Mouse (Mus musculus) urinary bladder, adult 2 months (tissue): ENCODE measurements around the gene Cdkl2. TPM values are rescaled to one million over a fixed set of nuclear protein-coding genes. Genes with fewer than 3 reads are reported as not detected.

Experiments used
- DNase-seq: peaks from one replicate; pipeline ENCODE4 v3.0.0; 2022; ENCODE audit warnings: low spot score
- polyA plus RNA-seq: library from polyadenylated mRNA; depleted of rRNA; stranded (reverse); fragments of >200 nt; gene quantifications from 2 replicates; pipeline ENCODE4 v1.2.3, GENCODE M21; 2012

Gene Cdkl2
- polyA plus RNA-seq, 1 experiment: 5.7 TPM

DNA sequence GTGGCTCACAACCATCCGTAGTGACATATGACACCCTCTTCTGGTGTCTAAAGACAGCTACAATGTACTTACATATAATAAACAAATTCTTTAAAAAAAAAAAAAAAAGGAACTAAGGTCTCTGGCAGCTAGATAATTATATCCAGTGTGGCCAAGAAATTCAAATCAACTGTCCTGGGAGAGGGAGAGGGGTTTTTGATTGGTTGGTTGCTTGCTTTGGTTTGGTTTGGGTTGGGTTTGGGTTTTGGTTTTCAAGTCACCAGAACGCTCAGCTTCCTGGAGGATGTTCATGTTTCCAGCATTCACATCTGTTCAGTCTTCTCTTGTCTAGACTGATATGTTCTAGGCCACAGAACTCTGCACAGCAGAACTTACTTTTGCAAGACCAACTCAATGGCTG is 50.6 kb downstream of the Cdkl2 start:
- DNase-seq: no peak

GRCm38 (mm10) chr5:91991191-91991937 is 52.3 kb downstream of the Cdkl2 start:
- DNase-seq: no peak

- DNase-seq: no peak
These were observed 54.4 kb downstream of the Cdkl2 start for GRCm38 (mm10) chr5:91989261-91989660.

DNA sequence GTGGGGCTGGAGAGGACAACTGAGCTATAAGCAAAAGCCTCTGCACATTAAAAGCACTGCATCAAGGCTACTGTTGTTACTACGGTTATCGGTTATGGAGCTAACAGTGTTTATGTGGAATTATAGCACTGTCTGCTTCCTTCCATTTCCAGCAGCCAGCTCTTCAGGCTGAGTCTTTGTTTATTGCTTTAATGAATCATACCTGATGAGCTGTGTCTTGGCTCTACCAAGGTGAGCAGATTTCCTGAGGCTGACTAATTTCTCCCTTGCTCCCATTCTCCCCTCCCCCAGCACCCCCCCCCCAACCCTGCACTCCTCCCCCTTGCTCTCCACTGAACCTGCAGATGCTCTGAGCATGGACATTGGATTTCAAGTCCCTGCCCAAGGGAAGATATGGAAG is 55.9 kb downstream of the Cdkl2 start:
- DNase-seq: no peak

GRCm38 (mm10) chr5:91987236-91987635 is 56.4 kb downstream of the Cdkl2 start, which contains the start of gene Odaph:
TSS of gene Odaph (plus strand) at chr5:91987475.
- DNase-seq: no peak

- no peak for DNase-seq
These were observed 58.0 kb downstream of the Cdkl2 start for GRCm38 (mm10) chr5:91985721-91986120.

DNA sequence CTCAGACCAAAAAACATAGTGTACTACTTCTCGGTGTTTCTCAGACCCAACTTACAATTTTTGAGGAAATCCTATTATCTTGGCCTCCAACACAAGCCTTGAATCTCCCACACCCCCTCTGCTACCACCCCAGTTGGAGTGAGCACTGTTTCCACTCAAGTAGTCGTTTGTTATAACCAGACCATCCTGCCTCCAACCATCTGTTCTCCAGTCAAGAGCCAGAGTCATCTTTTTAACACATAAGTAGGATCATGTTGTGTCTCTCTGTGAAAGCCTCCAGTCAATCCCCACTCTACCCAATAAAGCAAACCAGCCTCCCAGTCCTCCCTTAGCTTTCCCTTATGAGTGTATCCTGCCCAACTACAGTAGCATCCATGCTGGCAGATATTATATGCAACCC is 60.2 kb downstream of the Cdkl2 start:
- DNase-seq: no peak

DNA sequence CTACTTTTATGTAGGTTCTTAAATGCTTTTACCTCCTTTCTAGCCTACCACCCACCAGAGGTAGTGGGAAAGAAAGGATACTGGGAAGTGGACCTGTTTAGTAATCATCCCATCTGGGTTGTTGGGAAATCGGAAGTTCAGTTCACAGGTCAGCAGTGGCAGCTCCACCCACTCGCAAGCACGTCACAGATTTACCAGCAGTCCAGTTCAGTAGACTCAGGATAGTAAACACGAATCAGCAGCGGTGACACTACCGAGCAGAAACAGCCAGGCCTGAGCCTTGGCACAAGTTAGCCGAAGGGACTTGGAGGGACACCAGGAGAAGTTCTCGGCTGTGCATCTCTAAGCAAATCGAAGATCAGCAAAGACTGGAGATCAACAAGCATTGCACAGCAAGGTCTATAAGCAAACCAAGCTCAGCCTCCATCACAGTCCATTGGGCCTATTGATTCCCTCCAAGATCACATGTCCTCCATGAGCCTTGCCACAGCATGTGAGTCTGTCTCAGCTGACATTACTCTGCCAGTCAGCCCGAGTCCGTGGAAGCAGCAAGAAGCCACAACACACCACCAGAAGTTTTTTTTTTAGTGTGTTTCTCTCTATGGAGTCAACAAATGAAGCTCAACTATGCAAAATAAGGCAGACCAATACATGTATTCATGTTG is 62.4 kb downstream of the Cdkl2 start:
- DNase-seq: no peak

DNA sequence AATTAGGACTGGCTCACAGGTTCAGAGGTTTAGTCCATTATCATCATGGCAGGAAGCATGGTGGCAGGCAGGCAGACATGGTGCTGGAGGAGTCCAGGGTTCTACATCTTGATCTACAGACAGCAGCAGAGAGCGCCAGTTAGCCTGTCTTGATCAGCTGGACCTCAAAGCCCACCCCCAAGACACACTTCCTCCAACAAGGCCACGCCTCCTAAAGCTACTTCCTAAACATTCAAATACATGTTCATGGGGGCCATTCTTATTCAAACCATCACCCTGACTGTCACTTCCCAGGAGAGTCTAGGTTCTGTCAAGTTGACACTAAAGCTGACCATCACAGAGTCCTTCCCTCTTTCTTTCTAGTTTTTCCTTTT is 66.3 kb downstream of the Cdkl2 start:
- DNase-seq: no peak

- DNase-seq: no peak
These were observed 66.9 kb downstream of the Cdkl2 start for GRCm38 (mm10) chr5:91976566-91977396.

DNA sequence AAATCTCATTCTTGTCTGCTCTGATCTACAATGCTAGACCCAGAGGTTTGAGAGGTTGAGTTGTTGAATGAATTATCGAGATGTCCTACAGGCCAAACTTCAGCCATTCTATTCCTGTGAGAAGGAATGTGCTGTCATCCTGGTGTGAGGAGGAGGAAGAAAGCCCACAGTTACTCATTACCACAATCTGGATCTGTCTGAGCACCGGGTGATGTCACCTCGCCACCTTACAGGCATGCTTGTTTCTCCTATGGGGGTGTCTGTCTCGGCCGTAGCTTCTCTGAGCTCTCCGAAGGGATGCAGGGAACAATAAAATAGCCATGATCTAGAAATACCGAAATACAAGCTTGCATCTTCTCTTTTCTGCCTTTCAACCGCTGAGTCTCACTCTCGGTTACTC is 67.9 kb downstream of the Cdkl2 start:
- no peak for DNase-seq

GRCm38 (mm10) chr5:91974002-91974401 is 69.7 kb downstream of the Cdkl2 start:
- DNase-seq: no peak

- DNase-seq: no peak
These were observed 71.6 kb downstream of the Cdkl2 start for GRCm38 (mm10) chr5:91972046-91972445.

- peak; percentile 89 for DNase-seq
These were observed 80.8 kb downstream of the Cdkl2 start, which contains the start of gene Rchy1 for GRCm38 (mm10) chr5:91962639-91963440. TSS of gene Rchy1 (minus strand) at chr5:91963068.

DNA sequence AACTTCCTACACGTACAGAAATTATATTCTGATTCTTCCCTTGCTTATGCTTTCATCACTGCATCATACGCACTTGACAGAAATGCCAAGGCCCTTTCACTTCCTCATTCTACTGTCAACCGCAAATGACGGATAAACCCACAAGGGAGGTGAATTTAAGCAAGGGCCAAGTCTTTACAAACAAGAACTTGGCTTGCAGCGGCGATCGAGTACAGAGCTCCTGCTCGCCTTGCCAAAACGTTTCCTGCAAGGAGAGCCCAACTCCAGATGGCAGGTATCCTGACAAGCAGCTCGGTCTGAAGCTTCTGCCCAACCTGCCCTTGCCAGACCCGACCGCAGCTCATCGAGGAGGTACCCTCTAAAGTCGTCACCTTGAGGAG is 81.4 kb downstream of the Cdkl2 start:
- DNase-seq: no peak

DNA sequence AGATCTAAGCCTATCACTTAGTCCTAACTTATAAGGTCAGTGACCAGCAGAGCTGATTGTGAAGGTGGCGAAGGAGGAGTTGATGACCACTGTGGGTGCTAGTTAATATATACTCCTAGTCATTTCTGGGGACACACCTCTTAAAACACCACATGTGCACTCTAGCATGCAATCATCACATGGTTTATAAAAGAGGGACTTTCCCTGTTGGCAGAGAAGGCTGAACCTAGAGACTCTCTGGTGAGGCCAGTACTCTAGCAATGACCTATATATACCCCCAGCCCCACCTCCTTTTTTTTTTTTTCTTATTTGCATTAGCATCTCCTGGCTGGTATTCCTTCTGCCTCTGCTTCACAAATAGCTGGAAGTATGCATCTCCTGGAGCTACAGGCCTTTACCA is 82.3 kb downstream of the Cdkl2 start:
- DNase-seq: no peak

- no peak for DNase-seq
These were observed 83.0 kb downstream of the Cdkl2 start for GRCm38 (mm10) chr5:91960606-91961254.

GRCm38 (mm10) chr5:91959986-91960385 is 83.7 kb downstream of the Cdkl2 start:
- no peak for DNase-seq

GRCm38 (mm10) chr5:91959096-91959495 is 84.6 kb downstream of the Cdkl2 start:
- no peak for DNase-seq

- no peak for DNase-seq
These were observed 86.5 kb downstream of the Cdkl2 start for GRCm38 (mm10) chr5:91956991-91957760.
